Mouse (Mus musculus): Measurements from ENCODE around the gene Aqp7. TPM values are rescaled to one million over a fixed set of nuclear protein-coding genes. Genes with fewer than 3 reads are reported as not detected.

Gene Aqp7
- polyA plus RNA-seq (2015; fragmentation: Nextera tagmentation; extraction: Ambion mirVana): not detected in 2 replicates

DNA sequence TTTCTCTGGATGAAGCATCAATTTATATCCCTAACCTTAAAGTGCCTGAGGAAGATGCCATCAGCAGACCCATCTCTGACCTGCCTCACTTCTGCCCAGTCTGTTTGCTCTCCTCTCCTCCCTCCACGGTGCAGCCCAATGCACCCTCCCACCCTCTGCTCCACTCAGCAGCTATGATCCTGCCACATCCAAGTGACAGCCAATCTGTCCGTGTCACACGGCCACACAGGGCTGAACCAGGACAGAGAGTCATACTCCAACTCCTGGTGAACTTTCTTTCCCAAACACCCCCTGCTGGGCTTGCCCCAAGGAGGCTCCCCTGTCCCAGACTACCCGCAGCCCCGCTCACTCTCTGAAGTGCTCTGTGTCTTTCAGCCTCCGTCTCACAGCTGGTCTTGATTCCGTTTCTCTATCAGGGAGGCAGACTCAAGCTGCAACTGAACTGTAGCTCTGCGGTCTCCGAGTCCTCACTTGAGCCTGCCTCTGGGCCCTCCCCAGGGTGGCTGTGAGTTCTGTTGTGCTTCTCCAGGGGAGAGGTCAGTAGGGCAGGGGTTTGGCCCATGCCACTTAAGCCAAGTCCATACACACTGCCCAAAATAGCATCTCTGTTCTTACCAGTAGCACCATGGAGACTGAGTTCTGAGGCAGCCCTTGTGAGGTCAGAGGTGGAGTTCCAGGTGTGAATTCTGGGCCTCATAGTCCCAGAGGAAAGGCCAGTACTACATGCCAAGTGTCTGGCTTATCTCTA is at the start of gene Aqp7:
Gene Aqp7 (minus strand): TSS at position 616 of the 748 bp plus-strand sequence.
- no peaks in the 10 kb centered on the region for H3K27me3 ChIP-seq (replicated peaks)
- H3K9ac ChIP-seq (replicated peaks): no peak within 1 kb of the TSS
- WGBS: 59% methylated on average over 9 of the region's 9 CpGs
- no peak within 1 kb of the TSS for H3K27ac ChIP-seq (replicated peaks)
- no peak within 1 kb of the TSS for H3K4me2 ChIP-seq
- ATAC-seq (ENCODE audit: low FRiP score): no peak
- no peaks in the 10 kb centered on the region for H3K9me3 ChIP-seq (replicated peaks)
- no peak within 1 kb of the TSS for H3K4me3 ChIP-seq (replicated peaks)
- peaks cover 5% of the 10 kb centered on the region for H3K4me1 ChIP-seq
- no peaks in the 10 kb centered on the region for H3K36me3 ChIP-seq

DNA sequence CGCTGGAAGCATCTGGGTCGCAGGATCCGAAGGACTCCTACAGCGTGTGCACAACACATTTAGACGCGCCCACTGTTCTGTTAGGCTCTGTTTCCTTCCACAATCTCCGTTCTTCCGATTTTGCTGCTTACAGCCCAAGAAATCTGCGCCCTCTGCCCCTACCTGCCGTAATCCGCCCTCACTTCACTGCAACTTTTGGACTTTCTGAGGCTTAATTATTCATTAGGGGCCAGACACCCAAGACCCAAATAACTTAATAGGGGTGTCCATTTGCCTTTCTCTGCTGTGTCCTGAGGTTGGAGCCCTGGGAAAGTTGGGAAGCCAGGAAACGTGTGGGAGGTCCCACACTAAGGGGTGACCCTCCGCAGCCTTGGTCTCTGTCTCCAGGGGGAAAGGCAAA is 49.4 kb upstream of the Aqp7 start:
- WGBS: 39% methylated on average over 13 of the region's 13 CpGs
- H3K4me2 ChIP-seq: peak overlapping the region; percentile 99
- H3K9me3 ChIP-seq (replicated peaks): no peaks in the 10 kb centered on the region
- H3K36me3 ChIP-seq: no peaks in the 10 kb centered on the region
- no peak for ATAC-seq (ENCODE audit: low FRiP score)
- H3K9ac ChIP-seq (replicated peaks): no peak overlapping the region
- H3K4me3 ChIP-seq (replicated peaks): no peak overlapping the region; the same call in 1 of the 2 replicates
- no peak overlapping the region for H3K27ac ChIP-seq (replicated peaks)
- peaks cover 14% of the 10 kb centered on the region for H3K4me1 ChIP-seq
- H3K27me3 ChIP-seq (replicated peaks): peaks cover 39% of the 10 kb centered on the region

GRCm38 (mm10) chr4:41096794-41097193 is 48.9 kb upstream of the Aqp7 start:
- Histone ChIP-seq H3K27ac (replicated peaks) (no peak overlapping the region), H3K4me3 (replicated peaks) (no peak overlapping the region), H3K4me1 (peaks cover 14% of the 10 kb centered on the region), H3K27me3 (replicated peaks) (peaks cover 39% of the 10 kb centered on the region), H3K9ac (replicated peaks) (no peak overlapping the region), H3K4me2 (no peak overlapping the region), H3K36me3 (no peaks in the 10 kb centered on the region), H3K9me3 (replicated peaks) (no peaks in the 10 kb centered on the region)
- ATAC-seq (ENCODE audit: low FRiP score): no peak
- WGBS: 81% methylated on average over 5 of the region's 5 CpGs

DNA sequence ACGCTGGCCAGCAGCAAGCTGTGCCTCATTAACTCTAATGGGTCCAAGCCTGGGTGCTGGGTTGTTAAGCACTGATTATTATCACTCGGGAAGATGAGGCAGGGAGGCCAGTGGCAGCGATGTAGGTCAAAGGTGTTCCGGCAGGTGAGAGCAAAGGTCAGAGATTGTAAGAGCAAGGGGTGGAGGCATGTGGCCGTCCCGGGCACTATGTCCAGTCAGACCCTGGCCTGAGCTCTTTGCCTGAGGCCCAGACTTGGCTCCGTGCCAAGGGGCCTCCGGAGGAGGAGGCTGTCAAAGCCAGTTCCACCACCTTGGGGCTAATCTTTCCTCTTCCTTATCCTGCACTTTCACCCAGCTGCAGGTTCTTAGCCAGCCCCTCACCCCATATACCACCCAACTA is 48.2 kb upstream of the Aqp7 start:
- no peak for ATAC-seq (ENCODE audit: low FRiP score)
- H3K9me3 ChIP-seq (replicated peaks): no peaks in the 10 kb centered on the region
- no peak overlapping the region for H3K4me3 ChIP-seq (replicated peaks)
- no peak overlapping the region for H3K9ac ChIP-seq (replicated peaks)
- no peak overlapping the region for H3K4me2 ChIP-seq
- H3K36me3 ChIP-seq: no peaks in the 10 kb centered on the region
- H3K27me3 ChIP-seq (replicated peaks): peaks cover 39% of the 10 kb centered on the region
- 71% methylated on average over 8 of the region's 8 CpGs for WGBS
- H3K4me1 ChIP-seq: peaks cover 14% of the 10 kb centered on the region
- no peak overlapping the region for H3K27ac ChIP-seq (replicated peaks)

DNA sequence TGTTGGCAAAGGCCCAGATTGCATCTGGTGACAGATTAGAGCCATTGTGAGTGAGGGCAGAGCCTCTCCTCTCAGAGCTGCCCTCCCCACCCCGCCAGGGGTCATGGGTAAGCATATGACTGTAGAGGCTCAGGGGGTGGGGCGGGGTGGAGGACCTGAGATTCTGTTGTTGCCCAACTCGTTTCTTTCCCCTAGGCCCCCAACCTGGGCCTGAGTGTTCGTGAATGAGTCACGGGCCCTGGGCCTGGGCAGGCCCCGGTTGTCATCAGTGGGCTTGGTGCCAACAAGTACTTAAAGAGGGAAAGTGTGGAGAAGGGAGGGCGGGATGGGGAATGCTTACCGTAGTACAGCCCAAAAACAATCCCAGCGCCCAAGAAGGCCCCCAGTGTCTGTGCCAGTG is 46.4 kb upstream of the Aqp7 start:
- ATAC-seq (ENCODE audit: low FRiP score): no peak
- H3K4me1 ChIP-seq: peaks cover 14% of the 10 kb centered on the region
- H3K27me3 ChIP-seq (replicated peaks): peaks cover 36% of the 10 kb centered on the region
- no peaks in the 10 kb centered on the region for H3K9me3 ChIP-seq (replicated peaks)
- H3K36me3 ChIP-seq: no peaks in the 10 kb centered on the region
- H3K4me2 ChIP-seq: no peak overlapping the region
- no peak overlapping the region for H3K9ac ChIP-seq (replicated peaks)
- H3K4me3 ChIP-seq (replicated peaks): no peak overlapping the region
- 66% methylated on average over 9 of the region's 9 CpGs for WGBS
- H3K27ac ChIP-seq (replicated peaks): no peak overlapping the region

- ATAC-seq (ENCODE audit: low FRiP score): no peak
- Histone ChIP-seq H3K36me3 (no peaks in the 10 kb centered on the region), H3K4me1 (peaks cover 5% of the 10 kb centered on the region), H3K27me3 (replicated peaks) (peaks cover 25% of the 10 kb centered on the region), H3K9ac (replicated peaks) (no peak overlapping the region), H3K9me3 (replicated peaks) (no peaks in the 10 kb centered on the region), H3K27ac (replicated peaks) (no peak overlapping the region), H3K4me2 (no peak overlapping the region), H3K4me3 (replicated peaks) (no peak overlapping the region)
- WGBS: 95% methylated on average over 1 of the region's 1 CpGs
These were observed 45.0 kb upstream of the Aqp7 start for GRCm38 (mm10) chr4:41092958-41093357.

DNA sequence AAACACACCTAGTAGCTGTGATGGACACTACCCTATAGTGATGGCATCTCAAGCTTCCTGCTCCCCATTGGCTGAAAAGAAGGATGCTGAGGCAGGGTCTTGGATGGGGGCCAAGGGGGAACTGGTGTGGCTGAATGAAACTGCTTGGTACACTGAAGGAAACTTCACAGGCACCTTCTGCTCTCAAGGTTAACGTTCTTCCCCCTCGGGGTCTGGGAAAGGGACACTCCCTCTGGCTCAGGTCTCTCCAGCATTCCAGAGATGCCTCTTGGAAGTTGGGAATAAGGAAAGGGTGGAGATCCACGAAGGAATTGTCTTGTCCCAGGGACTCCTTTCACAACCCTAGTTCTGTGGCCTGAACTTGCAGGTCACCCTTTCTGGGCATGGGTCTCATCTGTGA is 43.5 kb upstream of the Aqp7 start:
- H3K4me2 ChIP-seq: no peak overlapping the region
- H3K27ac ChIP-seq (replicated peaks): no peak overlapping the region
- no peak overlapping the region for H3K4me3 ChIP-seq (replicated peaks)
- ATAC-seq (ENCODE audit: low FRiP score): no peak
- H3K9ac ChIP-seq (replicated peaks): no peak overlapping the region
- peaks cover 9% of the 10 kb centered on the region for H3K27me3 ChIP-seq (replicated peaks)
- no peaks in the 10 kb centered on the region for H3K4me1 ChIP-seq
- no peaks in the 10 kb centered on the region for H3K36me3 ChIP-seq
- 66% methylated on average over 3 of the region's 3 CpGs for WGBS
- H3K9me3 ChIP-seq (replicated peaks): no peaks in the 10 kb centered on the region

GRCm38 (mm10) chr4:41089705-41090104 is 41.8 kb upstream of the Aqp7 start:
- WGBS: 89% methylated on average over 2 of the region's 2 CpGs
- Histone ChIP-seq H3K4me3 (replicated peaks) (no peak overlapping the region), H3K27me3 (replicated peaks) (no peaks in the 10 kb centered on the region), H3K4me1 (no peaks in the 10 kb centered on the region), H3K9ac (replicated peaks) (no peak overlapping the region), H3K36me3 (no peaks in the 10 kb centered on the region), H3K9me3 (replicated peaks) (no peaks in the 10 kb centered on the region), H3K27ac (replicated peaks) (no peak overlapping the region), H3K4me2 (no peak overlapping the region)
- no peak for ATAC-seq (ENCODE audit: low FRiP score)

DNA sequence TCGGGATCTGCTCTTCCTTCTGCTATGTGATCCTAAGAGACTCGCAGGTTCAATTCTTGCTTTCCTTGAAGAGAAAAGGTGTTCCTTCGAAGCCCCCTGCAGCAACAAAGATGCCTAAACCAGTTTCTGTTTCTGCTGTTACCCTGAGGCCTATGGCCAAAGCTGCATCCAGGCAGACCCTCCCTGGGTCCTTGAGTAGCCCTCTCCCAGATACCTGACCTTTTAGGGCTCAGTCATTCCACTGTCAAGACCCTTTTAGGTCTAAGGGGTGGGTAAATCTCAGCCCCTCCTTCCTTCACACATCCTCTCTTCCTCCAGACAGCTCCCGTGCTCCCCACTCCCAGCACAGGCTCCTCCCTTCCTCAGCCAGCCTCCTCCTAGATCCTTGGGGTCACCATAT is 41.2 kb upstream of the Aqp7 start:
- no peak overlapping the region for H3K27ac ChIP-seq (replicated peaks)
- H3K9ac ChIP-seq (replicated peaks): no peak overlapping the region

GRCm38 (mm10) chr4:41087459-41088298 is 39.7 kb upstream of the Aqp7 start:
- WGBS: 88% methylated on average over 16 of the region's 16 CpGs
- Histone ChIP-seq H3K4me1 (no peaks in the 10 kb centered on the region), H3K9ac (replicated peaks) (no peak overlapping the region), H3K36me3 (no peaks in the 10 kb centered on the region), H3K27me3 (replicated peaks) (no peaks in the 10 kb centered on the region), H3K4me2 (no peak overlapping the region), H3K4me3 (replicated peaks) (no peak overlapping the region), H3K9me3 (replicated peaks) (no peaks in the 10 kb centered on the region), H3K27ac (replicated peaks) (no peak overlapping the region)
- ATAC-seq (ENCODE audit: low FRiP score): no peak

More for the DNA sequence above, 41.2 kb upstream of the Aqp7 start:
- Histone ChIP-seq H3K4me2 (no peak overlapping the region), H3K4me3 (replicated peaks) (no peak overlapping the region), H3K9me3 (replicated peaks) (no peaks in the 10 kb centered on the region), H3K36me3 (no peaks in the 10 kb centered on the region), H3K27me3 (replicated peaks) (no peaks in the 10 kb centered on the region), H3K4me1 (no peaks in the 10 kb centered on the region)
- ATAC-seq (ENCODE audit: low FRiP score): no peak
- 82% methylated on average over 4 of the region's 4 CpGs for WGBS

DNA sequence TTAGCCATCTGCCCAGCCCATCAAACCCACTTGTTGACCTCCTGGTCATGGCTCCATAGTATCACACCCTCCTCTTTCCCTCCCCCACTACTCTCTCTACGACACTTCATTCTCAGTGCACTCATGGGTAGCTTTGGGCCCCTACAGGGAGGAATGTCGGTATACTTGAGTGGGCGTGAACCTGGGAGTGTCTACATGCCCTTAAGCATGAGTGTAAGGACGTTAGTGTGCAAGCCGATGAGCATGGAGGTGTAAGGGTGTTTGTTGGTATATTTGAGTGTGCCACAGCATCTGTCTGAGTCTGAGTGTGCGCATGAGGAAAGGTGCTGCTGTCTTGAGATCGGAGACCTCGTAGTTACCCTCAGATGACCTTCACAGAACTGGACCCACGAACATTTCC is 39.0 kb upstream of the Aqp7 start:
- Histone ChIP-seq H3K4me3 (replicated peaks) (no peak overlapping the region), H3K9me3 (replicated peaks) (no peaks in the 10 kb centered on the region), H3K4me1 (no peaks in the 10 kb centered on the region), H3K4me2 (no peak overlapping the region), H3K27me3 (replicated peaks) (no peaks in the 10 kb centered on the region), H3K27ac (replicated peaks) (no peak overlapping the region), H3K9ac (replicated peaks) (no peak overlapping the region), H3K36me3 (no peaks in the 10 kb centered on the region)
- 82% methylated on average over 9 of the region's 9 CpGs for WGBS
- ATAC-seq (ENCODE audit: low FRiP score): no peak

- H3K36me3 ChIP-seq: no peaks in the 10 kb centered on the region
- no peaks in the 10 kb centered on the region for H3K9me3 ChIP-seq (replicated peaks)
- H3K4me1 ChIP-seq: no peaks in the 10 kb centered on the region
- WGBS: 85% methylated on average over 4 of the region's 4 CpGs
- H3K27me3 ChIP-seq (replicated peaks): no peaks in the 10 kb centered on the region
- H3K4me2 ChIP-seq: no peak overlapping the region
- no peak overlapping the region for H3K4me3 ChIP-seq (replicated peaks)
- ATAC-seq (ENCODE audit: low FRiP score): no peak
- no peak overlapping the region for H3K27ac ChIP-seq (replicated peaks)
- no peak overlapping the region for H3K9ac ChIP-seq (replicated peaks)
These were observed 36.9 kb upstream of the Aqp7 start for GRCm38 (mm10) chr4:41084819-41085218.

Measured in neural tube, embryonic 15.5 days (tissue).